ENCODE assay signal across 7 mouse cellular contexts in genomic region chr4:154898506-154899446, GRCm38 (mm10). TPM values are rescaled to one million over a fixed set of nuclear protein-coding genes. Genes with fewer than 3 reads are reported as not detected.
DNase-seq lines count a peak whose midpoint lies in the region; ATAC-seq lines count a peak whose summit lies in the region.

Gene Fam213b (minus strand): TSS chr4:154899135.

- peak within 1 kb of the TSS; percentile 94 for H3K4me2 ChIP-seq in intestine, embryonic 14.5 days (ENCODE audit: low read length)

- peaks cover 11% of the 10 kb centered on the region; the same call in 1 of the 2 replicates for H3K4me1 ChIP-seq in intestine, embryonic 14.5 days (replicated peaks; ENCODE audit: control insufficient read depth, insufficient read depth, low read length)

- peak; percentile 80 for DNase-seq in adrenal gland, postnatal 25 days
- DNase-seq in embryo, embryonic 9.5 days (ENCODE audit: extremely low spot score), result peak; percentile 92
- peak; percentile 58 to 66 for DNase-seq in gastrocnemius, postnatal 36 days
- DNase-seq in intestine, embryonic 14.5 days (ENCODE audit: low spot score), result peak; percentile 95
- DNase-seq in left cerebral cortex, postnatal 25 days (ENCODE audit: low spot score in 2 of 2), result peak; percentile 73 to 90
- peak; percentile 94 for DNase-seq in mesoderm, embryonic 11.5 days (ENCODE audit: low read depth, low spot score)
- DNase-seq in skeletal muscle tissue, adult 2 months (ENCODE audit: low read depth, low spot score), result peak; percentile 88

- peak within 1 kb of the TSS; percentile 60 for H3K4me3 ChIP-seq in intestine, embryonic 14.5 days (ENCODE audit: low read depth, low read length)

- no peaks in the 10 kb centered on the region for H3K36me3 ChIP-seq in intestine, embryonic 14.5 days (ENCODE audit: control insufficient read depth, insufficient read depth, low read length)

- no peaks in the 10 kb centered on the region for H3K9me3 ChIP-seq in intestine, embryonic 14.5 days (ENCODE audit: control insufficient read depth, low read length)

- H3K27ac ChIP-seq in intestine, embryonic 14.5 days (ENCODE audit: low read depth), result no peak within 1 kb of the TSS

- peak; percentile 98 for ATAC-seq in intestine, embryonic 14.5 days (replicated peaks; ENCODE audit: low FRiP score, low TSS enrichment, low read depth)

- WGBS in intestine, embryonic 14.5 days, result 2% methylated on average over 43 of the region's 43 CpGs

- intact Hi-C loops in gastrocnemius, postnatal 36 days (cut with DNase I), result no loop called here
- intact Hi-C loops in left cerebral cortex, postnatal 25 days (cut with DNase I), result no loop called here

- H3K9ac ChIP-seq in intestine, embryonic 14.5 days (ENCODE audit: low read length), result peak within 1 kb of the TSS; percentile 56

- H3K27me3 ChIP-seq in intestine, embryonic 14.5 days (replicated peaks; ENCODE audit: control insufficient read depth, insufficient read depth, low read length), result no peaks in the 10 kb centered on the region

RNA-seq across cellular contexts. Expression of gene Fam213b, which starts in this region (rescaled TPM):
- 126 and 172 TPM in 2 replicates for total RNA-seq in adrenal gland, postnatal 25 days (2021)
- total RNA-seq in gastrocnemius, postnatal 36 days (2021), result 100 to 1,000 TPM in 1 of 2 experiments, 10 to 100 TPM in 1; 89.1 to 111 TPM
- 37.1 and 39.8 TPM in 2 replicates for polyA plus RNA-seq in intestine, embryonic 14.5 days (2014; fragmentation: Nextera tagmentation; extraction: Ambion mirVana)
- total RNA-seq in left cerebral cortex, postnatal 25 days (2021), result 10 to 100 TPM; 47.5 to 51.4 TPM
